Mouse (Mus musculus) right cerebral cortex, postnatal 14 days (tissue): ENCODE data around the gene Slc9a7.

Experiments
- DNase-seq: peaks from one replicate; pipeline ENCODE4 v3.0.0; 2022

Gene Slc9a7

GRCm38 (mm10) chrX:20129466-20129865, 162.1 kb downstream of the Slc9a7 start:
- DNase-seq, result no peak

GRCm38 (mm10) chrX:20128951-20129350, 162.7 kb downstream of the Slc9a7 start:
- no peak for DNase-seq

GRCm38 (mm10) chrX:20125481-20125880, 166.1 kb downstream of the Slc9a7 start:
- no peak for DNase-seq

GRCm38 (mm10) chrX:20117717-20118116, 173.9 kb downstream of the Slc9a7 start:
- DNase-seq, result no peak

GRCm38 (mm10) chrX:20070196-20070595, 221.4 kb downstream of the Slc9a7 start:
- no peak for DNase-seq

GRCm38 (mm10) chrX:20066636-20067035, 225.0 kb downstream of the Slc9a7 start:
- no peak for DNase-seq

- DNase-seq, result no peak
Measured at GRCm38 (mm10) chrX:20061764-20062480, 229.7 kb downstream of the Slc9a7 start.

GRCm38 (mm10) chrX:20060769-20061315, 230.8 kb downstream of the Slc9a7 start:
- DNase-seq, result no peak

- peak; percentile 11 for DNase-seq
Measured at GRCm38 (mm10) chrX:20060096-20060768, 231.4 kb downstream of the Slc9a7 start.

GRCm38 (mm10) chrX:20059381-20059971, 232.1 kb downstream of the Slc9a7 start, which contains the start of gene Chst7:
Gene Chst7 (plus strand): TSS chrX:20059560.
- DNase-seq, result peak; percentile 25
